Mouse (Mus musculus) lung, embryonic 14.5 days (tissue): ENCODE results near the gene Sowahc. TPM values are rescaled to one million over a fixed set of nuclear protein-coding genes. Genes with fewer than 3 reads are reported as not detected.
A peak's percentile ranks its signal among the peaks of the same experiment; 100 is the strongest.

Source experiments
- ATAC-seq: fragments of 200-750 bp; cut with Nextera tagmentation; 2 replicates; pipeline ENCODE4 v1.8.0; 2017; ENCODE audit warnings: mild to moderate bottlenecking, moderate TSS enrichment, moderate library complexity; ENCODE audit not compliant: insufficient read depth
- DNase-seq: peaks from one replicate; pipeline ENCODE4 v3.0.0-alpha.2; 2015
- H3K27ac ChIP-seq: fragments of 300-500 bp; sonication (generic); 2 replicates; pipeline ENCODE4 v1.5.1; 2014; ENCODE audit warnings: low read depth, mild to moderate bottlenecking, moderate library complexity
- H3K27me3 ChIP-seq: fragments of 300-500 bp; sonication (generic); 2 replicates; pipeline ENCODE4 v1.6.1; 2014; ENCODE audit warnings: low read length, control low read depth; ENCODE audit not compliant: insufficient read depth
- H3K36me3 ChIP-seq: fragments of 300-500 bp; sonication (generic); 2 replicates; pipeline ENCODE4 v1.6.1; 2014; ENCODE audit warnings: control low read depth; ENCODE audit not compliant: insufficient read depth
- H3K4me1 ChIP-seq: fragments of 300-500 bp; sonication (generic); 2 replicates; pipeline ENCODE4 v1.6.1; 2014; ENCODE audit warnings: antibody characterized with exemption, control low read depth; ENCODE audit not compliant: insufficient read depth
- H3K4me2 ChIP-seq: fragments of 300-500 bp; sonication (generic); 2 replicates; pipeline ENCODE4 v1.6.1; 2014; ENCODE audit warnings: mild to moderate bottlenecking
- H3K4me3 ChIP-seq: fragments of 300-500 bp; sonication (generic); 2 replicates; pipeline ENCODE4 v1.5.1; 2014; ENCODE audit warnings: low read depth, low read length
- H3K9ac ChIP-seq: fragments of 300-500 bp; sonication (generic); 2 replicates; pipeline ENCODE4 v1.6.1; 2014
- H3K9me3 ChIP-seq: fragments of 300-500 bp; sonication (generic); 2 replicates; pipeline ENCODE4 v1.6.1; 2016; ENCODE audit warnings: low read depth, low read length, control low read depth
- CTCF ChIP-seq: IDR thresholded peaks from 2 replicates; pipeline ENCODE4 v1.5.1; 2016; ENCODE audit warnings: antibody characterized with exemption, low read depth
- WGBS: fragments of 180-500 bp; shearing (Covaris S2); extraction: QIAGEN DNeasy Blood & Tissue Kit; methylation state at CpG from one replicate; pipeline ENCODE4 v1.1.7; 2014; 5-methylcytosine and 5-hydroxymethylcytosine counted together
- polyA plus RNA-seq: library from polyadenylated mRNA; unstranded; fragments of >200 nt; fragmentation: Nextera tagmentation; extraction: Ambion mirVana; gene quantifications from 2 replicates; pipeline ENCODE4 v1.2.1, GENCODE M21; 2014

Gene Sowahc
- polyA plus RNA-seq, 1 experiment from 2014 or later = 10.5 TPM

DNA sequence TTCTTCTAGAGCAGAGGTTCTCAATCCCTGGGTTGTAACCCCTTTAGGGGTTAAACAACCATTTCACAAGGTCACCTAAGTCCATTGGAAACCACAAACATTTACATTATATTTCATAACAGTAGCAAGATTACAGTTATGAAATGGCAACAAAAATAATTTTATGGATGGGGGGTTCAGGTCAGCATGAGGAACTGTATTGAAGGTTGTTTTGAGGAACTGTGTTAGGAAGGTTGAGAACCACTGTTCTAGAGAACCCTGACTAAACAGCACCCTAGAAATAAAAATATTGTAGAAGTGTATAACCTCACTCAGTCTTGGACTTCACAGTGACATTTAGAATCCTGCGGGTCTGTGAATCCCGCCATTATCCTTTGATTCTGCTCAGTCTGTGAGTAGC, 13.5 kb downstream of the Sowahc start:
- TF ChIP-seq CTCF = no peak
- H3K4me2 ChIP-seq = no peak overlapping the region
- 92% methylated on average over 2 of the region's 2 CpGs for WGBS
- H3K4me3 ChIP-seq = no peak overlapping the region
- no peaks in the 10 kb centered on the region for H3K9me3 ChIP-seq
- ATAC-seq (no peak), DNase-seq (no peak)
- no peaks in the 10 kb centered on the region for H3K27me3 ChIP-seq
- no peaks in the 10 kb centered on the region for H3K36me3 ChIP-seq
- H3K27ac ChIP-seq = no peak overlapping the region
- no peak overlapping the region for H3K9ac ChIP-seq
- no peaks in the 10 kb centered on the region for H3K4me1 ChIP-seq

GRCm38 (mm10) chr10:59235847-59236246, 14.1 kb downstream of the Sowahc start:
- no peak overlapping the region for H3K4me3 ChIP-seq

GRCm38 (mm10) chr10:59236486-59236885, 14.7 kb downstream of the Sowahc start:
- Histone ChIP-seq H3K4me2 (no peak overlapping the region), H3K4me3 (no peak overlapping the region), H3K36me3 (no peaks in the 10 kb centered on the region), H3K27me3 (no peaks in the 10 kb centered on the region), H3K4me1 (no peaks in the 10 kb centered on the region), H3K9ac (no peak overlapping the region), H3K9me3 (no peaks in the 10 kb centered on the region), H3K27ac (no peak overlapping the region)
- no peak for TF ChIP-seq CTCF
- peak; percentile 27 for DNase-seq
- whole genome bisulfite sequencing = 57% methylated on average over 6 of the region's 6 CpGs
- ATAC-seq = no peak

More at GRCm38 (mm10) chr10:59235847-59236246, 14.1 kb downstream of the Sowahc start:
- ATAC-seq (no peak), DNase-seq (no peak)
- H3K4me2 ChIP-seq = no peak overlapping the region
- no peaks in the 10 kb centered on the region for H3K36me3 ChIP-seq
- no peak overlapping the region for H3K9ac ChIP-seq
- no peak overlapping the region for H3K27ac ChIP-seq
- H3K9me3 ChIP-seq = no peaks in the 10 kb centered on the region
- no peaks in the 10 kb centered on the region for H3K4me1 ChIP-seq
- no peaks in the 10 kb centered on the region for H3K27me3 ChIP-seq
- 49% methylated on average over 4 of the region's 4 CpGs for WGBS
- no peak for TF ChIP-seq CTCF

GRCm38 (mm10) chr10:59237757-59238156, 16.0 kb downstream of the Sowahc start:
- Histone ChIP-seq H3K4me1 (no peaks in the 10 kb centered on the region), H3K27me3 (no peaks in the 10 kb centered on the region), H3K4me2 (no peak overlapping the region), H3K36me3 (no peaks in the 10 kb centered on the region), H3K27ac (no peak overlapping the region), H3K9me3 (no peaks in the 10 kb centered on the region), H3K4me3 (no peak overlapping the region), H3K9ac (no peak overlapping the region)
- peak; percentile 19 for DNase-seq
- ATAC-seq = no peak
- TF ChIP-seq CTCF = no peak
- 26% methylated on average over 3 of the region's 3 CpGs for WGBS

DNA sequence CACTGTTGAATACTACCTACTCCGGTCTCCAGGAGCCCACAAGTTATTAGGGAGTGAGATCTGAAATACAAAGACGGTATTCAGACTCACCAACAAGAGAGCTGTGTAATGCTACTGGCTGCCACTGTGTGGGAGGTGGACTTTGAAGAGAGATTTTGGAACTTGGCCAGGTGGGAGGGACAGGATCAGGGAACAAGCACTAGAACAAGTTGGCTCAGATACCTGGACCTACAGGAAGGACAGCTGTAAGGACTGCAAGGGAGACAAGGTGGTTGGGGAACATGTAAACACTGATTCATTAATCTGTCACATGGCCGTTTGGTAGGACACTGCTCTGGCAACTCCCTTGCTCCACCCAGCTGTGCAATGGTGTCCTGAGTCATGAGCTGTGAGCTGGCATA, 19.4 kb downstream of the Sowahc start:
- peak; percentile 78 for ATAC-seq
- H3K9me3 ChIP-seq = no peaks in the 10 kb centered on the region
- no peaks in the 10 kb centered on the region for H3K4me1 ChIP-seq
- no peak overlapping the region for H3K4me2 ChIP-seq
- no peaks in the 10 kb centered on the region for H3K27me3 ChIP-seq
- no peak overlapping the region for H3K27ac ChIP-seq
- H3K9ac ChIP-seq = no peak overlapping the region
- H3K4me3 ChIP-seq = no peak overlapping the region
- no peaks in the 10 kb centered on the region for H3K36me3 ChIP-seq
- 29% methylated on average over 3 of the region's 3 CpGs for WGBS
- no peak for TF ChIP-seq CTCF
- DNase-seq = peak; percentile 78

DNA sequence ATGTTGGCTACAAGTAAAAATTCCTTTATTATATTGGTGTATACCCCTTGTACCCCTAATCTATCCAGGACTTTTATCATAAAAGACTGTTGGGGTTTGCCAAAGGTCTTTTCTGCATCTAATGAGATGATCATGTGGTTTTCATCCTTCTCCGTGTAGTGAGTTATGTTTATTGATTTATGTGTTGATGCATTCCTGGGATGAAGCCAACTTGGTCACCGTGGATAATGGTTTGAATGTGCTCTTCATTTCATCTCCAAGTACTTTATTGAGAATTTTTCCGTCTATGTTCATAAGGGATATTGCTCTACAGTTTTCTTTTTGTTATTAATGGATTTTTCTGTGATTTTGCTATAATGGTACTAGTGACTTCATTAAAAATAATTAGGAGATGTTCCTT, 27.8 kb downstream of the Sowahc start:
- no peak for DNase-seq
- Histone ChIP-seq H3K4me1 (no peaks in the 10 kb centered on the region), H3K27ac (no peak overlapping the region), H3K4me2 (no peak overlapping the region), H3K36me3 (no peaks in the 10 kb centered on the region), H3K9me3 (no peaks in the 10 kb centered on the region), H3K4me3 (no peak overlapping the region), H3K27me3 (no peaks in the 10 kb centered on the region), H3K9ac (no peak overlapping the region)
- TF ChIP-seq CTCF = no peak
- 39% methylated on average over 3 of the region's 3 CpGs for WGBS
- no peak for ATAC-seq

GRCm38 (mm10) chr10:59250679-59251078, 28.9 kb downstream of the Sowahc start:
- Histone ChIP-seq H3K9ac (no peak overlapping the region), H3K9me3 (no peaks in the 10 kb centered on the region), H3K4me3 (no peak overlapping the region), H3K36me3 (no peaks in the 10 kb centered on the region), H3K27me3 (no peaks in the 10 kb centered on the region), H3K4me1 (no peaks in the 10 kb centered on the region), H3K4me2 (no peak overlapping the region), H3K27ac (no peak overlapping the region)
- ATAC-seq (no peak), DNase-seq (no peak)
- WGBS = 54% methylated on average over 2 of the region's 2 CpGs
- no peak for TF ChIP-seq CTCF

- Histone ChIP-seq H3K9ac (no peak overlapping the region), H3K27me3 (no peaks in the 10 kb centered on the region), H3K36me3 (no peaks in the 10 kb centered on the region), H3K27ac (no peak overlapping the region), H3K9me3 (no peaks in the 10 kb centered on the region), H3K4me1 (no peaks in the 10 kb centered on the region), H3K4me3 (no peak overlapping the region), H3K4me2 (no peak overlapping the region)
- WGBS = 28% methylated on average over 2 of the region's 2 CpGs
- no peak for DNase-seq
- no peak for ATAC-seq
- TF ChIP-seq CTCF = no peak
Measured at GRCm38 (mm10) chr10:59251980-59252379, 30.2 kb downstream of the Sowahc start.
